Mouse (Mus musculus): Measurements from ENCODE around the gene Itgb2.

DNA sequence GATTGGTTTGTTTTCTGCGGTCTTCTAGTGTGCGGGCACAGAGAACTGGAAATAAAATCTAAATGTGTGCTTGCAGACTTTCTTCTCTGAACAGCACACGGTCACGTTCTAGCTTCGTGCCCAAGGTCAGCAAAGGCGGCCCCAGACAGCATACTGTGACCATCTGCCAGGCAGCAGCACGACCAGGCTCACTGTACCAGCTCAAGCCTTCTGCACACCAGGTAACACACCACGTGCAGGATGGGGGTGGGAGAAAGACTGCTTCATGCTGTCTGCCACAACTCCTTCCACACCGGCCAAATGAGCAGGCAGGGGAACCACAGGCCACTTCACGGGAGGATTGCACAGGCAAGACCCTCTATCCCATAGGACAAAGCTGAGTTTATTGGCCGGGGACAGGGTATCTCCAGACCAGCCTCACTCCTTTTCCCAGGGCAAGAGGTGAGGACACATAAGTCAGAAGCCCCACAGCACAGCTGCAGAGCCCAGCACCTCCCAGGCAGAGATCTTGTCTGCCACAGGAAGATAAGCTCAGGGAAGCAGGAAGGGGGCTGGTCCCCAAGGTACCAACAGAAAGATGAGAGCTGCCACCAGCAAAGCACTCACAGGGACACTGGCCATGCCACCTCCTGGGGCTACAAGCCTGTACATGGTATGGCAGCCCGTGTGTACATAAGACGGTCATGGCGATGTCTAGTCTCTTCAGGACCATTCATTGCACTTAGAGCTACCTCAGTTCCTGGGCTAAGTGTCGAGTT lies 19.6 kb upstream of the Itgb2 start:
- TF ChIP-seq POLR2A (IDR thresholded peaks at IDR 0.05; ENCODE audit: insufficient read depth, low read depth, low read length), result no peak
- no peak for TF ChIP-seq CTCF (IDR thresholded peaks at IDR 0.05; ENCODE audit: insufficient read depth, low read depth, low read length)

Measured in olfactory bulb, adult 2 months (tissue).